Mouse (Mus musculus): ENCODE results near the gene Nelfa. TPM values are rescaled to one million over a fixed set of nuclear protein-coding genes. Genes with fewer than 3 reads are reported as not detected.

Nelfa gene
- polyA plus RNA-seq (2014; fragmentation: Nextera tagmentation; extraction: Ambion mirVana), result 57.7 and 63.7 TPM in 2 replicates

GRCm38 (mm10) chr5:33936120-33936707, at the start of gene Nelfa:
TSS of gene Nelfa (minus strand) at chr5:33936413.
- Histone ChIP-seq H3K4me2 (ENCODE audit: low read depth, low read length) (peak within 1 kb of the TSS; percentile 67), H3K9me3 (replicated peaks; ENCODE audit: control insufficient read depth, low read length) (no peaks in the 10 kb centered on the region; the same call in 1 of the 2 replicates), H3K36me3 (replicated peaks; ENCODE audit: control insufficient read depth, insufficient read depth, low read depth, low read length) (no peaks in the 10 kb centered on the region; the same call in 1 of the 2 replicates), H3K27me3 (ENCODE audit: control insufficient read depth, insufficient read depth, low read length) (no peaks in the 10 kb centered on the region), H3K4me3 (ENCODE audit: low read depth, low read length) (peak within 1 kb of the TSS; percentile 80), H3K9ac (replicated peaks; ENCODE audit: low read length) (peak within 1 kb of the TSS; percentile 91), H3K4me1 (ENCODE audit: control insufficient read depth, insufficient read depth, low read length) (no peaks in the 10 kb centered on the region), H3K27ac (replicated peaks; ENCODE audit: low read depth, low read length) (peak within 1 kb of the TSS; percentile 85)
- under 1% methylated on average over 61 of the region's 61 CpGs for WGBS
- peak; percentile 97 for ATAC-seq (replicated peaks; ENCODE audit: insufficient number of reproducible peaks, low FRiP score, low TSS enrichment, low read depth)
- peak; percentile 99 for DNase-seq (ENCODE audit: low spot score)

- peak within 1 kb of the TSS; percentile 88 for H3K9ac ChIP-seq (replicated peaks; ENCODE audit: low read length)
- H3K27ac ChIP-seq (replicated peaks; ENCODE audit: low read depth, low read length), result peak within 1 kb of the TSS; percentile 70
- H3K36me3 ChIP-seq (replicated peaks; ENCODE audit: control insufficient read depth, insufficient read depth, low read depth, low read length), result no peaks in the 10 kb centered on the region
- H3K27me3 ChIP-seq (ENCODE audit: control insufficient read depth, insufficient read depth, low read length), result no peaks in the 10 kb centered on the region
- H3K9me3 ChIP-seq (replicated peaks; ENCODE audit: control insufficient read depth, low read length), result no peaks in the 10 kb centered on the region; the same call in 1 of the 2 replicates
- H3K4me3 ChIP-seq (ENCODE audit: low read depth, low read length), result peak within 1 kb of the TSS; percentile 87
- ATAC-seq (replicated peaks; ENCODE audit: insufficient number of reproducible peaks, low FRiP score, low TSS enrichment, low read depth) (peak; percentile 81), DNase-seq (ENCODE audit: low spot score) (peak; percentile 94)
- H3K4me1 ChIP-seq (ENCODE audit: control insufficient read depth, insufficient read depth, low read length), result no peaks in the 10 kb centered on the region; the same call in 1 of the 2 replicates
- WGBS, result under 1% methylated on average over 86 of the region's 88 CpGs
- peak within 1 kb of the TSS; percentile 94 for H3K4me2 ChIP-seq (ENCODE audit: low read depth, low read length)
Observed at GRCm38 (mm10) chr5:33983309-33984121, 47.3 kb upstream of the Nelfa start, which contains the start of gene Gm1673. TSS of gene Gm1673 (plus strand) at chr5:33983433.

- H3K4me3 ChIP-seq (ENCODE audit: low read depth, low read length), result peak overlapping the region; percentile 87
- H3K4me1 ChIP-seq (ENCODE audit: control insufficient read depth, insufficient read depth, low read length), result no peaks in the 10 kb centered on the region; the same call in 1 of the 2 replicates
- DNase-seq (ENCODE audit: low spot score) (no peak), ATAC-seq (replicated peaks; ENCODE audit: insufficient number of reproducible peaks, low FRiP score, low TSS enrichment, low read depth) (peak; percentile 53)
- H3K9ac ChIP-seq (replicated peaks; ENCODE audit: low read length), result peak overlapping the region; percentile 88
- no peaks in the 10 kb centered on the region for H3K27me3 ChIP-seq (ENCODE audit: control insufficient read depth, insufficient read depth, low read length)
- no peaks in the 10 kb centered on the region for H3K36me3 ChIP-seq (replicated peaks; ENCODE audit: control insufficient read depth, insufficient read depth, low read depth, low read length)
- peak overlapping the region; percentile 94 for H3K4me2 ChIP-seq (ENCODE audit: low read depth, low read length)
- H3K9me3 ChIP-seq (replicated peaks; ENCODE audit: control insufficient read depth, low read length), result no peaks in the 10 kb centered on the region; the same call in 1 of the 2 replicates
- 3% methylated on average over 25 of the region's 26 CpGs for WGBS
- peak overlapping the region; percentile 70 for H3K27ac ChIP-seq (replicated peaks; ENCODE audit: low read depth, low read length)
Observed at GRCm38 (mm10) chr5:33982731-33983259, 46.6 kb upstream of the Nelfa start.

- 43% methylated on average over 3 of the region's 3 CpGs for WGBS
- Histone ChIP-seq H3K27me3 (ENCODE audit: control insufficient read depth, insufficient read depth, low read length) (no peaks in the 10 kb centered on the region), H3K27ac (replicated peaks; ENCODE audit: low read depth, low read length) (no peak overlapping the region), H3K4me1 (ENCODE audit: control insufficient read depth, insufficient read depth, low read length) (no peaks in the 10 kb centered on the region), H3K36me3 (replicated peaks; ENCODE audit: control insufficient read depth, insufficient read depth, low read depth, low read length) (no peaks in the 10 kb centered on the region), H3K9me3 (replicated peaks; ENCODE audit: control insufficient read depth, low read length) (no peaks in the 10 kb centered on the region; the same call in 1 of the 2 replicates), H3K9ac (replicated peaks; ENCODE audit: low read length) (no peak overlapping the region), H3K4me3 (ENCODE audit: low read depth, low read length) (no peak overlapping the region), H3K4me2 (ENCODE audit: low read depth, low read length) (no peak overlapping the region)
- DNase-seq (ENCODE audit: low spot score) (no peak), ATAC-seq (replicated peaks; ENCODE audit: insufficient number of reproducible peaks, low FRiP score, low TSS enrichment, low read depth) (no peak)
Observed at GRCm38 (mm10) chr5:33976267-33976666, 40.1 kb upstream of the Nelfa start.

GRCm38 (mm10) chr5:33974736-33975135, 38.5 kb upstream of the Nelfa start:
- Histone ChIP-seq H3K27me3 (ENCODE audit: control insufficient read depth, insufficient read depth, low read length) (no peaks in the 10 kb centered on the region), H3K9ac (replicated peaks; ENCODE audit: low read length) (no peak overlapping the region), H3K4me3 (ENCODE audit: low read depth, low read length) (no peak overlapping the region), H3K4me1 (ENCODE audit: control insufficient read depth, insufficient read depth, low read length) (no peaks in the 10 kb centered on the region), H3K4me2 (ENCODE audit: low read depth, low read length) (no peak overlapping the region), H3K27ac (replicated peaks; ENCODE audit: low read depth, low read length) (no peak overlapping the region), H3K9me3 (replicated peaks; ENCODE audit: control insufficient read depth, low read length) (no peaks in the 10 kb centered on the region; the same call in 1 of the 2 replicates), H3K36me3 (replicated peaks; ENCODE audit: control insufficient read depth, insufficient read depth, low read depth, low read length) (no peaks in the 10 kb centered on the region)
- DNase-seq (ENCODE audit: low spot score), result no peak
- ATAC-seq (replicated peaks; ENCODE audit: insufficient number of reproducible peaks, low FRiP score, low TSS enrichment, low read depth), result no peak
- whole genome bisulfite sequencing, result 67% methylated on average over 2 of the region's 2 CpGs

GRCm38 (mm10) chr5:33959382-33959781, 23.2 kb upstream of the Nelfa start:
- no peaks in the 10 kb centered on the region for H3K9me3 ChIP-seq (replicated peaks; ENCODE audit: control insufficient read depth, low read length)
- ATAC-seq (replicated peaks; ENCODE audit: insufficient number of reproducible peaks, low FRiP score, low TSS enrichment, low read depth), result no peak
- H3K27ac ChIP-seq (replicated peaks; ENCODE audit: low read depth, low read length), result no peak overlapping the region
- no peaks in the 10 kb centered on the region for H3K4me1 ChIP-seq (ENCODE audit: control insufficient read depth, insufficient read depth, low read length)
- no peaks in the 10 kb centered on the region for H3K36me3 ChIP-seq (replicated peaks; ENCODE audit: control insufficient read depth, insufficient read depth, low read depth, low read length)
- no peak overlapping the region for H3K4me2 ChIP-seq (ENCODE audit: low read depth, low read length)
- no peak overlapping the region for H3K4me3 ChIP-seq (ENCODE audit: low read depth, low read length)
- no peak for DNase-seq (ENCODE audit: low spot score)
- WGBS, result 82% methylated on average over 4 of the region's 4 CpGs
- no peaks in the 10 kb centered on the region for H3K27me3 ChIP-seq (ENCODE audit: control insufficient read depth, insufficient read depth, low read length)
- H3K9ac ChIP-seq (replicated peaks; ENCODE audit: low read length), result no peak overlapping the region

- H3K4me3 ChIP-seq (ENCODE audit: low read depth, low read length), result no peak overlapping the region
- DNase-seq (ENCODE audit: low spot score) (no peak), ATAC-seq (replicated peaks; ENCODE audit: insufficient number of reproducible peaks, low FRiP score, low TSS enrichment, low read depth) (no peak)
- no peak overlapping the region for H3K9ac ChIP-seq (replicated peaks; ENCODE audit: low read length)
- whole genome bisulfite sequencing, result 79% methylated on average over 4 of the region's 4 CpGs
- no peak overlapping the region for H3K4me2 ChIP-seq (ENCODE audit: low read depth, low read length)
- no peaks in the 10 kb centered on the region for H3K4me1 ChIP-seq (ENCODE audit: control insufficient read depth, insufficient read depth, low read length)
- no peaks in the 10 kb centered on the region; the same call in 1 of the 2 replicates for H3K9me3 ChIP-seq (replicated peaks; ENCODE audit: control insufficient read depth, low read length)
- H3K27me3 ChIP-seq (ENCODE audit: control insufficient read depth, insufficient read depth, low read length), result no peaks in the 10 kb centered on the region
- no peak overlapping the region for H3K27ac ChIP-seq (replicated peaks; ENCODE audit: low read depth, low read length)
- H3K36me3 ChIP-seq (replicated peaks; ENCODE audit: control insufficient read depth, insufficient read depth, low read depth, low read length), result no peaks in the 10 kb centered on the region
Observed at GRCm38 (mm10) chr5:33955868-33956267, 19.7 kb upstream of the Nelfa start.

All from embryonic facial prominence, embryonic 11.5 days (tissue).